Mouse (Mus musculus): ENCODE results near the gene Dhx35. TPM values are rescaled to one million over a fixed set of nuclear protein-coding genes. Genes with fewer than 3 reads are reported as not detected.

Gene Dhx35
- polyA plus RNA-seq (2014; fragmentation: Illumina TruSeq; extraction: RNeasy Lipid Tissue Mini Kit (QIAGEN cat#74804); ENCODE audit: low read depth, low replicate concordance) = 3.9 TPM

GRCm38 (mm10) chr2:158794494-158795004 lies at the start of gene Dhx35:
Gene Dhx35, plus strand, starts transcription at chr2:158794807.

GRCm38 (mm10) chr2:158767742-158768339 lies 26.8 kb upstream of the Dhx35 start, which contains the start of gene Fam83d:
Gene Fam83d, plus strand, starts transcription at chr2:158768093.

Other genes starting within 250 kb of the Dhx35 start
- gene Slc32a1, start 184.0 kb upstream of the Dhx35 start, polyA plus RNA-seq (2014; fragmentation: Illumina TruSeq; extraction: RNeasy Lipid Tissue Mini Kit (QIAGEN cat#74804); ENCODE audit: low read depth, low replicate concordance) = not detected
- gene Actr5, start 169.9 kb upstream of the Dhx35 start, polyA plus RNA-seq (2014; fragmentation: Illumina TruSeq; extraction: RNeasy Lipid Tissue Mini Kit (QIAGEN cat#74804); ENCODE audit: low read depth, low replicate concordance) = 0.92 TPM
- gene Ppp1r16b, start 129.4 kb upstream of the Dhx35 start, polyA plus RNA-seq (2014; fragmentation: Illumina TruSeq; extraction: RNeasy Lipid Tissue Mini Kit (QIAGEN cat#74804); ENCODE audit: low read depth, low replicate concordance) = 1.3 TPM
- 2.4 TPM for gene Fam83d, start 26.7 kb upstream of the Dhx35 start, polyA plus RNA-seq (2014; fragmentation: Illumina TruSeq; extraction: RNeasy Lipid Tissue Mini Kit (QIAGEN cat#74804); ENCODE audit: low read depth, low replicate concordance)

Data from testis, adult 10 weeks (tissue).